Mouse (Mus musculus) myocyte (in vitro differentiated cells): ENCODE results near the gene Ssxa1. TPM values are rescaled to one million over a fixed set of nuclear protein-coding genes. Genes with fewer than 3 reads are reported as not detected.
A peak's percentile ranks its signal among the peaks of the same experiment; 100 is the strongest.
"Not testable (repeated sequence)": the region's sequence is repeated elsewhere in the genome, so short reads cannot be mapped to it uniquely, and the experiment has no call there.

Experiments
- H3K27me3 ChIP-seq: one replicate; pipeline ENCODE4 v1.6.1; 2011; ENCODE audit not compliant: control insufficient read depth, insufficient read depth, insufficient read length
- H3K36me3 ChIP-seq: one replicate; pipeline ENCODE4 v1.6.1; 2011; ENCODE audit not compliant: control insufficient read depth, insufficient read depth
- H3K4me2 ChIP-seq: one replicate; pipeline ENCODE4 v1.6.1; 2011; ENCODE audit warnings: low read depth, control low read depth
- H3K4me3 ChIP-seq: one replicate; pipeline ENCODE4 v1.5.1; 2011; ENCODE audit warnings: mild to moderate bottlenecking, control low read depth, moderate library complexity
- H3K79me2 ChIP-seq: one replicate; pipeline ENCODE4 v1.6.1; 2011; ENCODE audit not compliant: control insufficient read depth, insufficient read depth
- H3ac ChIP-seq: one replicate; pipeline ENCODE4 v1.6.1; 2011; ENCODE audit not compliant: control insufficient read depth, insufficient read length
- CEBPB ChIP-seq: IDR thresholded peaks from 2 replicates; pipeline ENCODE4 v1.6.1; 2011; ENCODE audit warnings: mild to moderate bottlenecking, moderate library complexity; ENCODE audit not compliant: poor library complexity, insufficient read depth, severe bottlenecking
- E2F4 ChIP-seq: IDR thresholded peaks from one replicate; pipeline ENCODE4 v1.6.1; 2011; ENCODE audit warnings: mild to moderate bottlenecking, control low read depth, moderate library complexity; ENCODE audit not compliant: insufficient read depth
- MAX ChIP-seq: IDR thresholded peaks from one replicate; pipeline ENCODE4 v1.6.1; 2011; ENCODE audit warnings: low read depth, mild to moderate bottlenecking, control low read depth
- MYOD1 ChIP-seq, 3 experiments: IDR thresholded peaks; one replicate each; pipeline ENCODE4 v1.6.1; 2011; ENCODE audit warnings: control low read depth in 2 of 3, low read depth in 2 of 3, mild to moderate bottlenecking in 2 of 3, moderate library complexity in 1 of 3; ENCODE audit not compliant: insufficient read length in 2 of 3, control insufficient read depth in 1 of 3
- MYOG ChIP-seq, 3 experiments: IDR thresholded peaks; one replicate each; pipeline ENCODE4 v1.6.1; 2011; ENCODE audit warnings: control low read depth in 2 of 3, low read depth in 2 of 3, mild to moderate bottlenecking in 2 of 3; ENCODE audit not compliant: insufficient read length in 2 of 3, control insufficient read depth in 1 of 3, insufficient read depth in 1 of 3
- POLR2A ChIP-seq: IDR thresholded peaks from one replicate; pipeline ENCODE4 v1.6.1; 2011; ENCODE audit warnings: low read depth, mild to moderate bottlenecking, control low read depth, moderate library complexity; ENCODE audit not compliant: insufficient read length
- POLR2AphosphoS2 ChIP-seq: IDR thresholded peaks from one replicate; pipeline ENCODE4 v1.6.1; 2011; ENCODE audit warnings: low read depth, control low read depth; ENCODE audit not compliant: insufficient read length
- REST ChIP-seq: IDR thresholded peaks from one replicate; pipeline ENCODE4 v1.6.1; 2011; ENCODE audit warnings: mild to moderate bottlenecking, control low read depth, moderate library complexity; ENCODE audit not compliant: insufficient read depth, insufficient read length
- SRF ChIP-seq: IDR thresholded peaks from one replicate; pipeline ENCODE4 v1.6.1; 2011; ENCODE audit warnings: low read depth; ENCODE audit not compliant: control insufficient read depth, insufficient read length
- TCF12 ChIP-seq: IDR thresholded peaks from one replicate; pipeline ENCODE4 v1.6.1; 2011; ENCODE audit warnings: mild to moderate bottlenecking, control low read depth; ENCODE audit not compliant: poor library complexity, insufficient read depth, severe bottlenecking
- TCF3 ChIP-seq: IDR thresholded peaks from one replicate; pipeline ENCODE4 v1.6.1; 2011; ENCODE audit warnings: low read depth, control low read depth; ENCODE audit not compliant: insufficient read length
- USF1 ChIP-seq: IDR thresholded peaks from one replicate; pipeline ENCODE4 v1.6.1; 2011; ENCODE audit warnings: low read depth, mild to moderate bottlenecking, control low read depth, moderate library complexity
- polyA plus RNA-seq: library from polyadenylated mRNA; unstranded; fragments of >200 nt; fragmentation: generic; extraction: Trizol; gene quantifications from one replicate; pipeline ENCODE4 v1.2.1, GENCODE M21; 2012; ENCODE audit warnings: missing spikeins

Ssxa1 gene
- polyA plus RNA-seq = not detected

DNA sequence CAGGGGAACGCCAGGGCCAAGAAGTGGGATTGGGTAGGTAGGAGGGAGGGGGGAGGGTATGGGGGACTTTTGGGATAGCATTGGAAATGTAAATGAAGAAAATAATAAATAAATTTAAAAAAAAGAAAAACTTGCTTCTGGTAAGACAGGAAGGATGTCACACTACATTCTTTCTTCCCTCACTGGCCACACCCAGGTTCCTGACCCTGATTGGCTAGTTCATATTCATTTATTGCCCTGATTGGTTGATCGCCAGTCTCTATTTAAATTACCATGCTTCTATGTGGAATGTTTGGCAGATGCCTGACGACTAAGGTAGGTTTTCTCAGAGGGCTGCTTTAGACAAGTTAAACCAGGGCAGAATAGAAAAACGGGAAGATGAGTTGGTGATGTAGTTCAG lies at the start of gene Ssxa1:
Gene Ssxa1, plus strand, starts transcription at position 301 of the 400 bp plus-strand sequence.
- Histone ChIP-seq H3ac (no peak within 1 kb of the TSS), H3K4me3 (no peak within 1 kb of the TSS), H3K36me3 (no peaks in the 10 kb centered on the region), H3K27me3 (no peaks in the 10 kb centered on the region), H3K4me2 (no peak within 1 kb of the TSS), H3K79me2 (no peaks in the 10 kb centered on the region)
- TF ChIP-seq REST (no peak), TCF3 (no peak), MYOG (IDR thresholded peaks at IDR 0.05; ENCODE audit: control insufficient read depth in 1 of 3, insufficient read depth in 1 of 3, insufficient read length in 2 of 3, low read depth in 2 of 3) (no peak), MAX (no peak), SRF (no peak), POLR2A (no peak), CEBPB (no peak), USF1 (no peak), TCF12 (no peak), POLR2AphosphoS2 (no peak), E2F4 (no peak), MYOD1 (IDR thresholded peaks at IDR 0.05; ENCODE audit: control insufficient read depth in 1 of 3, insufficient read length in 2 of 3, low read depth in 2 of 3) (no peak)

DNA sequence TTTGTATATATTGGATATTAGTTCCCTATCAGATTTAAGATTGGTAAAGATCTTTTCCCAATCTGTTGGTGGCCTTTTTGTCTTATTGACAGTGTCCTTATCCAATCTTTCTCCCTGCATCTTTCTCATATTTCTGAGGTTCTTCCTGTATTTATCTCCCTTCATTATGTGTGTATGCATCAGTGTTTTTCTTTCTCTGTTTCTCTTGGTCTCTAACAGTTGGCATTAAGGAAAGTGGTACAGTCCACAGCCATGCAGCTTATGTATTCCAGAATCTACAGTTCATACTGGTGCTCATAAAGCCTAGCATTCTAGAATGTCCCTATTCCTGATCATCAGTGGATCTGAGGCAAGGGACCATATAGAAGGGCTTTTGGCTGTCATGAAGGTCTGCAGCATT lies 47.5 kb upstream of the Ssxa1 start, which contains the start of gene Spaca5:
Gene Spaca5, plus strand, starts transcription at position 301 of the 400 bp plus-strand sequence.
- Histone ChIP-seq H3ac (no peak within 1 kb of the TSS), H3K79me2 (no peaks in the 10 kb centered on the region), H3K4me3 (no peak within 1 kb of the TSS), H3K4me2 (no peak within 1 kb of the TSS), H3K27me3 (no peaks in the 10 kb centered on the region), H3K36me3 (no peaks in the 10 kb centered on the region)
- no peak for TF ChIP-seq POLR2AphosphoS2
- no peak for TF ChIP-seq POLR2A
- no peak for TF ChIP-seq CEBPB
- no peak for TF ChIP-seq TCF3
- TF ChIP-seq E2F4 = no peak
- no peak for TF ChIP-seq USF1
- TF ChIP-seq REST = no peak
- TF ChIP-seq SRF = no peak
- no peak for TF ChIP-seq MYOD1 (IDR thresholded peaks at IDR 0.05; ENCODE audit: control insufficient read depth in 1 of 3, insufficient read length in 2 of 3, low read depth in 2 of 3)
- no peak for TF ChIP-seq MAX
- TF ChIP-seq MYOG (IDR thresholded peaks at IDR 0.05; ENCODE audit: control insufficient read depth in 1 of 3, insufficient read depth in 1 of 3, insufficient read length in 2 of 3, low read depth in 2 of 3) = no peak
- TF ChIP-seq TCF12 = no peak

DNA sequence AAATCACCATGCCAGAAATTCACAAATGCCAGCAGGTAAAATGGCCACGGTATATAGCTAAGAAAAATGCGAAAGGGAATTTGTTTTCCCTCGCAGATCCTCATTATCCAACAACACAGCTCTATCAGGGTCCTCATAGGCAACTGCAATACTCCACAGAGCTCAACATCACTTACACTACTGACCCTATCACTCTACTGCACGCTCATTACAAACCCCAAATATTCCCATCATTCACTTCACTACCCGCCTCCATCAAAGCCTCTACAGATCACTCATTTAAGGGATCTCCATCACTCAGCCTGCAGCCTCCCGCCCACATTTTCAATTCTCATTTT lies 27.0 kb upstream of the Ssxa1 start:
- Histone ChIP-seq H3K36me3 (no peaks in the 10 kb centered on the region), H3K4me3 (peak overlapping the region; percentile 31), H3K27me3 (no peaks in the 10 kb centered on the region), H3K79me2 (no peaks in the 10 kb centered on the region), H3K4me2 (peak overlapping the region; percentile 76), H3ac (no peak overlapping the region)
- TF ChIP-seq POLR2AphosphoS2 (no peak), POLR2A (no peak), MYOD1 (IDR thresholded peaks at IDR 0.05; ENCODE audit: control insufficient read depth in 1 of 3, insufficient read length in 2 of 3, low read depth in 2 of 3) (no peak), E2F4 (no peak), MYOG (IDR thresholded peaks at IDR 0.05; ENCODE audit: control insufficient read depth in 1 of 3, insufficient read depth in 1 of 3, insufficient read length in 2 of 3, low read depth in 2 of 3) (no peak), TCF12 (no peak)

DNA sequence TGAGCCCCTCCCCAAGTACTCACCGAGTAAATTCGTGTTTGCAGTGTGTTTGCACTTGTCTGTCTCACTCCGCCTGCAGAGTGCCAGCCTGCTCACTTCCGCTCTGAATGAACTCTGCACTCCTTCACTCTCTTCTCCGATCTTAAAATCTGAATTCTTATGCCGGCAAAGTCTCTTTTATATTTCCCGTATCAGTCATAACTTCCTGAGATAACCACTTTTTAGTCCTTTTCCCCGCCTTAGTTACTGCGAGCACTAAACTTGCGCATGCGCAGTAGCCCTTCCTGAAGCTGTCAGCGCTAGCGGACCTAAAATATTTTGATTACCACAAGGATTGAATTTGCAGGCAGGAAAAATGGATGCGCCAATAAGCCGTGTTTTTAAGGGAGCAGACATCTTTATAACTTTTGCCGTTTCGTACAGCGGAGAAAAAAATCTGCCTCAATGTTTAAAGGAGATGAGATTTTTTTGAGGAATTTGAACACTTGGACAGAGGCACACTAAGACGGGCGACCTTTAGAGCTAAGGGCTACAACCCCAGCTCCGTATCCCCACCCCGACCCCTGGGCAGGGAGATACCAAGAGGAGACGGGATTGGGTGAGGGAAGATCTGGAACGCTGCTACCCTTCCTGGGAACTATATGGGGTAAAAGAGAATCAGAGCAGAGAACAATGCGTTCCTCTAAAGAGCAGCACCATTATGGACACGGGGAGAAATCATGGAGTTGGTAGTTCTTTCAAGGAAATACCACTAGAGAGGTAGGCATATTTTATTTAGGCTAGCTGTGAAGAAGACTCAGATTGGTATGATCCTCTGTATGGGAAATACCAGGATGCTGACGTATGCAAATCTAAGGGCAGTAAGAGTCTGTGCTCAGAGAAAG lies 26.4 kb upstream of the Ssxa1 start, which contains the start of gene Zfp300:
Gene Zfp300, minus strand, starts transcription at position 545 of the 884 bp plus-strand sequence.
- no peaks in the 10 kb centered on the region for H3K27me3 ChIP-seq
- H3ac ChIP-seq = no peak within 1 kb of the TSS
- H3K4me2 ChIP-seq = peak within 1 kb of the TSS; percentile 76
- H3K36me3 ChIP-seq = no peaks in the 10 kb centered on the region
- H3K4me3 ChIP-seq = peak within 1 kb of the TSS; percentile 31
- H3K79me2 ChIP-seq = no peaks in the 10 kb centered on the region
- TF ChIP-seq MAX (no peak), REST (no peak), E2F4 (no peak), SRF (no peak), TCF3 (no peak), MYOG (IDR thresholded peaks at IDR 0.05; ENCODE audit: control insufficient read depth in 1 of 3, insufficient read depth in 1 of 3, insufficient read length in 2 of 3, low read depth in 2 of 3) (no peak), POLR2AphosphoS2 (no peak), MYOD1 (IDR thresholded peaks at IDR 0.05; ENCODE audit: control insufficient read depth in 1 of 3, insufficient read length in 2 of 3, low read depth in 2 of 3) (no peak), TCF12 (no peak), CEBPB (no peak)

DNA sequence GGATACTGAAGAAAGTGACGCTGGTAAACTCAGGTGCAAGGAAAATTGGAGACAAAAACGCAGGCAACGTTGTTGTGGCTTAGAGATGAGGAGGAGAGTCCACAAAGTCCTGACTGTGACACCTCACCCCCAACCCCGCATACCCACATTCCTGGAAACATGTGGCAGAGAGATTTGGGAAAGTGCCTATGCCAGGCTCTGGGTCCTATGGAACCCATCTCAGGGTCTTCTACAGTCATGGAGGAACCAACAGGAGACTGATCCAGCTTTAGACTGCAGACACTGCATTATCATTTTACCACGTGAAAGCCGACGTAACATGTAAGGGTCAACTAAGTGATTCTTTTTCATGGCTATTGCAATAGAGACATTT lies 25.8 kb upstream of the Ssxa1 start:
- peak overlapping the region; percentile 76 for H3K4me2 ChIP-seq
- no peaks in the 10 kb centered on the region for H3K27me3 ChIP-seq
- peak overlapping the region; percentile 31 for H3K4me3 ChIP-seq
- H3K36me3 ChIP-seq = no peaks in the 10 kb centered on the region
- H3ac ChIP-seq = no peak overlapping the region
- H3K79me2 ChIP-seq = no peaks in the 10 kb centered on the region
- no peak for TF ChIP-seq MYOG (IDR thresholded peaks at IDR 0.05; ENCODE audit: control insufficient read depth in 1 of 3, insufficient read depth in 1 of 3, insufficient read length in 2 of 3, low read depth in 2 of 3)
- no peak for TF ChIP-seq POLR2AphosphoS2
- no peak for TF ChIP-seq MYOD1 (IDR thresholded peaks at IDR 0.05; ENCODE audit: control insufficient read depth in 1 of 3, insufficient read length in 2 of 3, low read depth in 2 of 3)
- TF ChIP-seq USF1 = no peak
- TF ChIP-seq TCF3 = no peak
- no peak for TF ChIP-seq TCF12
- TF ChIP-seq POLR2A = no peak
- TF ChIP-seq CEBPB = no peak
- no peak for TF ChIP-seq MAX

DNA sequence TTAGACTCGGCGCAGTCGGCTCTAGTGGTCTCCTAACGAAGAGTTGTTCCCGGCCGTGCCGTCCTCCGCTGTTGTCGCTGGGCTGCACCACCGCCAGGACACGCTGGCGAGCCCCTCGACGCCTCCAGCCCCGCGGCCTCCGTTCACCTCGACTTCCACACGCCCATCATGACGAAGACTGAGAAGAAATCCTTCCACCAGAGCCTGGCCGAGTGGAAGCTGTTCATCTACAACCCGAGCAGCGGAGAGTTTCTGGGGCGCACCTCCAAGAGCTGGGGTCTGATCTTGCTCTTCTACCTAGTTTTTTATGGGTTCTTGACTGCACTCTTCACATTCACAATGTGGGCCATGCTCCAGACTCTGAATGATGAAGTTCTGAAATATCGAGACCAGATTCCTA lies 31.1 kb downstream of the Ssxa1 start:
- H3ac ChIP-seq, H3K79me2 ChIP-seq, H3K4me2 ChIP-seq, H3K4me3 ChIP-seq, H3K27me3 ChIP-seq, H3K36me3 ChIP-seq: not testable (repeated sequence)
